Mouse (Mus musculus) heart, embryonic 13.5 days (tissue): ENCODE results near the gene Nnat. TPM values are rescaled to one million over a fixed set of nuclear protein-coding genes. Genes with fewer than 3 reads are reported as not detected.

ENCODE experiments used
- ATAC-seq: fragments of 200-750 bp; cut with Nextera tagmentation; 2 replicates; pipeline ENCODE4 v1.8.0; 2017; ENCODE audit warnings: moderate TSS enrichment; ENCODE audit not compliant: insufficient number of reproducible peaks, low FRiP score, low TSS enrichment; ENCODE audit errors: extremely low read depth
- H3K27ac ChIP-seq: fragments of 300-500 bp; sonication (generic); replicated peaks from 2 replicates; pipeline ENCODE4 v1.5.1; 2015; ENCODE audit warnings: moderate library complexity, mild to moderate bottlenecking, inconsistent platforms
- H3K27me3 ChIP-seq: fragments of 300-500 bp; sonication (generic); replicated peaks from 2 replicates; pipeline ENCODE4 v1.6.1; 2015; ENCODE audit warnings: mild to moderate bottlenecking, inconsistent platforms
- H3K36me3 ChIP-seq: fragments of 300-500 bp; sonication (generic); 2 replicates; pipeline ENCODE4 v1.6.1; 2015; ENCODE audit warnings: mild to moderate bottlenecking, inconsistent platforms
- H3K4me1 ChIP-seq: fragments of 300-500 bp; sonication (generic); 2 replicates; pipeline ENCODE4 v1.6.1; 2015; ENCODE audit warnings: inconsistent platforms
- H3K4me2 ChIP-seq: fragments of 300-500 bp; sonication (generic); 2 replicates; pipeline ENCODE4 v1.6.1; 2015; ENCODE audit warnings: inconsistent platforms, mild to moderate bottlenecking, moderate library complexity
- H3K4me3 ChIP-seq: fragments of 300-500 bp; sonication (generic); 2 replicates; pipeline ENCODE4 v1.5.1; 2015; ENCODE audit warnings: moderate library complexity, mild to moderate bottlenecking, inconsistent platforms
- H3K9ac ChIP-seq: fragments of 300-500 bp; sonication (generic); 2 replicates; pipeline ENCODE4 v1.6.1; 2015; ENCODE audit warnings: inconsistent platforms, mild to moderate bottlenecking, moderate library complexity
- H3K9me3 ChIP-seq: fragments of 300-500 bp; sonication (generic); 2 replicates; pipeline ENCODE4 v1.6.1; 2016; ENCODE audit warnings: inconsistent platforms
- WGBS: fragments of 180-500 bp; shearing (Covaris S2); methylation state at CpG from one replicate; pipeline ENCODE4 v1.1.7; 2015; ENCODE audit warnings: mixed read lengths; 5-methylcytosine and 5-hydroxymethylcytosine counted together
- polyA plus RNA-seq: library from polyadenylated mRNA; unstranded; fragments of >200 nt; fragmentation: Nextera tagmentation; extraction: Ambion mirVana; gene quantifications from 2 replicates; pipeline ENCODE4 v1.2.1, GENCODE M21; 2015

The Nnat gene
- polyA plus RNA-seq, 1 experiment from 2014 or later: 135 TPM

DNA sequence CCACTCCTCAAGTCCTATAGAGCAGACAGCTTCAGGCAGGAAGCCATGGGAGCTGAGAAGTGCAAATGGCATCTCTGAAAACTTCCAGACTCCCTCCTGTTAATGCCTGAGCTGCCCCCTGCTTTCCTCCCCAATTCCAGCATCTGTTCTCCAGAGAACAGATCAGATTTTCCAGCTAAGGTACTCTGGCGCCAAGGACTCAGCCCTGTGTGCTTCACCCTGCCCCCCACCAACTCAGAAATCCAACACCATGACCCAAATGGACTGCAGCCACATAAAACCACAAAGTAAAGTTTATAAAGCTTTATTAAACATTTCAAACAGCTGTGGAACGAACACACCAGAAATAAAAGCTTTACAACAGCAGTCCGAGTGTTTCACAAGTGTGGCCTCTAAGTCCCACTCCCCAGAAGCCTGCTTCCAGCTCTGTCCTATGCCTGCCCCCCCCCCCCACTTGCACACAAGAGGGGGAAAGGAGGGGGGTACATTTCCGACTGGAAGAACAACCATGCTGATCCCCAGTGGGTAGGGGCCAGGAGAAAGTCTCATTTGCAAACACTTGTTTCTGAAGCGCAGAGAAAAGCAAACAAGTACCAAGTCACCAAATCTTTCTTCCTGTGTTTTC lies 3.7 kb upstream of the Nnat start:
- ATAC-seq: no peak

GRCm38 (mm10) chr2:157558051-157558450 lies 1.8 kb upstream of the Nnat start:
- no peak overlapping the region for H3K27ac ChIP-seq
- H3K4me3 ChIP-seq: no peak overlapping the region
- peaks cover 46% of the 10 kb centered on the region for H3K9me3 ChIP-seq
- peaks cover 46% of the 10 kb centered on the region for H3K4me1 ChIP-seq
- H3K4me2 ChIP-seq: no peak overlapping the region
- no peak overlapping the region for H3K9ac ChIP-seq
- 79% methylated on average over 9 of the region's 9 CpGs for WGBS
- no peak for ATAC-seq
- no peaks in the 10 kb centered on the region for H3K27me3 ChIP-seq
- H3K36me3 ChIP-seq: peaks cover 68% of the 10 kb centered on the region

More for the DNA sequence above, 3.7 kb upstream of the Nnat start:
- Histone ChIP-seq H3K36me3 (peaks cover 55% of the 10 kb centered on the region), H3K9me3 (peaks cover 34% of the 10 kb centered on the region), H3K9ac (no peak overlapping the region), H3K27ac (no peak overlapping the region), H3K4me3 (no peak overlapping the region), H3K4me2 (no peak overlapping the region), H3K4me1 (peaks cover 47% of the 10 kb centered on the region), H3K27me3 (no peaks in the 10 kb centered on the region)
- 62% methylated on average over 5 of the region's 5 CpGs for WGBS

DNA sequence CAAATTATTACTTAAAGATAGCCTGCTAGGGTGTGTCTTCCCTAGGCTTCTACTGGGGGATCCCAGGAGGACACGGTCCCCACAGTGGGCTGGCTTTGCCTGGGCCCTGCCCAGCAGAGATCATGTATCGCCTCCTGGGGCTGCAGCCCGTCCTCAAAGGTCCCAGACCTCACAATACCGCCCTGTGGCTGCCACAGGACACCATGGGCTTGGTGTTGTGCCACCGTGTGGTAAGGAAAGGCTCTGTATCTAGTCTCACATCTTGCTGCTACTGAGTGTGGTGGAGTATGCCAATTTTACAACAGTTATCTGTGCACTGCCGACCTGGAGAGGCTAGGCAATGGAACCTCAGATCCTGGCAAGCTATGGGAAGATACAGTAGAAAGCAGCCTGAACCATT lies 1.4 kb upstream of the Nnat start:
- Histone ChIP-seq H3K4me1 (peaks cover 41% of the 10 kb centered on the region), H3K9ac (no peak overlapping the region), H3K9me3 (peaks cover 46% of the 10 kb centered on the region), H3K27ac (no peak overlapping the region), H3K27me3 (no peaks in the 10 kb centered on the region), H3K36me3 (peaks cover 71% of the 10 kb centered on the region), H3K4me3 (no peak overlapping the region), H3K4me2 (no peak overlapping the region)
- ATAC-seq: no peak
- 57% methylated on average over 6 of the region's 6 CpGs for WGBS

- H3K4me3 ChIP-seq: peak overlapping the region; percentile 57
- H3K27ac ChIP-seq: no peak overlapping the region
- ATAC-seq: no peak
- no peaks in the 10 kb centered on the region for H3K27me3 ChIP-seq
- peaks cover 37% of the 10 kb centered on the region for H3K4me1 ChIP-seq
- peak overlapping the region; percentile 82 for H3K9ac ChIP-seq
- H3K36me3 ChIP-seq: peaks cover 78% of the 10 kb centered on the region
- peaks cover 46% of the 10 kb centered on the region for H3K9me3 ChIP-seq
- peak overlapping the region; percentile 86 for H3K4me2 ChIP-seq
- 47% methylated on average over 19 of the region's 19 CpGs for WGBS
Measured at GRCm38 (mm10) chr2:157559440-157559839, 438 bp upstream of the Nnat start.

DNA sequence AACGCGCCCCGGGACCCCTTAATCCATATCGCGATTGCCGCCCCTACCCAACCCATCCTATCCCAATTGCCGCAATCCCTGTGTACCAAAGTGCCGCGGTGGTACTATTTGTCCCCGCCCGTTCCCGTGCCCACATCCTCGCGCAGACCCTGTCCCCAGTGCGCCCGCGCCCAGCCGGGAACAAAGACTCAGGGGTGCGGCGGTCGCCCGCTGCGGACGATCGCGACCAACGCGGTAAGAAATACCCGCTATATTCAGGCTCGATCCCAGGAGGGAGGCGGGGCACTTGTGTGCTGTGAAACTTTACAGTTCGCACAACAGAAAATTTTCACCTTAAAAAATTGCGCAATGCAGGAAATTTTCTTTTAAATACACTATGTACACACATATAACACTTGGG lies 424 bp downstream of the Nnat start:
- no peak for ATAC-seq
- peak overlapping the region; percentile 86 for H3K4me2 ChIP-seq
- WGBS: 41% methylated on average over 33 of the region's 33 CpGs
- H3K4me1 ChIP-seq: peaks cover 37% of the 10 kb centered on the region
- H3K9ac ChIP-seq: peak overlapping the region; percentile 82
- peaks cover 46% of the 10 kb centered on the region for H3K9me3 ChIP-seq
- no peaks in the 10 kb centered on the region for H3K27me3 ChIP-seq
- H3K27ac ChIP-seq: 0 out of 2 replicates have a peak overlapping the region, but pooled peaks have one; percentile 20
- peak overlapping the region; percentile 57 for H3K4me3 ChIP-seq
- H3K36me3 ChIP-seq: peaks cover 78% of the 10 kb centered on the region

- Histone ChIP-seq H3K4me2 (peak overlapping the region; percentile 86), H3K4me1 (peaks cover 30% of the 10 kb centered on the region), H3K27ac (no peak overlapping the region), H3K36me3 (peaks cover 71% of the 10 kb centered on the region), H3K9ac (peak overlapping the region; percentile 71), H3K4me3 (peak overlapping the region; percentile 57), H3K27me3 (no peaks in the 10 kb centered on the region), H3K9me3 (peaks cover 46% of the 10 kb centered on the region)
- peak; percentile 56 for ATAC-seq
- WGBS: 50% methylated on average over 27 of the region's 27 CpGs
Measured at GRCm38 (mm10) chr2:157561165-157561836, 1.4 kb downstream of the Nnat start.

DNA sequence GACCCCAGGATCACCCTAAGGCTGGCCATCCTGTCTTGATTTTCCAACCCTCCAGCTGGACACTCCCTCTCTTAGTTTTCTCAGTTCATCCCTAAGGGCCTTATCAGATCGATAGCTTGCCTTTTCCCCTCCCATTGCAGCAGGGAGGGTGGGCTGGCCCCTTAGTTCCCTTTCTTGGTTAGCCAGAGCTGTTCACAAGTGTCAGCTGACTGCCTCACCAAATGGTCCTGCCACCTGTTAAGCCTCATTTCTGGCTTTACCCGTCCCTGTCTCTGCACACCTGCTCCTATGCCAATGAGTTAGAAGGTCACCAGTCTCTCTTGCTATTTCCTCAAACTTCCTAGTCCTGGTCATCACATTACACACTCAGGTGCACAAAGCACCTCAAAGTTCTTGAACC lies 3.2 kb downstream of the Nnat start:
- ATAC-seq: no peak
- Histone ChIP-seq H3K4me1 (peaks cover 36% of the 10 kb centered on the region), H3K9me3 (peaks cover 43% of the 10 kb centered on the region), H3K4me3 (no peak overlapping the region), H3K4me2 (no peak overlapping the region), H3K27me3 (no peaks in the 10 kb centered on the region), H3K9ac (no peak overlapping the region), H3K36me3 (peaks cover 54% of the 10 kb centered on the region), H3K27ac (no peak overlapping the region)
- WGBS: 50% methylated on average over 2 of the region's 2 CpGs

- Histone ChIP-seq H3K27ac (0 out of 2 replicates have a peak overlapping the region, but pooled peaks have one; percentile 24), H3K4me3 (peak overlapping the region; percentile 97), H3K36me3 (peaks cover 37% of the 10 kb centered on the region), H3K9ac (peak overlapping the region; percentile 97), H3K9me3 (peaks cover 26% of the 10 kb centered on the region), H3K4me1 (peaks cover 36% of the 10 kb centered on the region), H3K27me3 (no peaks in the 10 kb centered on the region), H3K4me2 (peak overlapping the region; percentile 88)
- no peak for ATAC-seq
- WGBS: 72% methylated on average over 4 of the region's 4 CpGs
Measured at GRCm38 (mm10) chr2:157564723-157565122, 4.8 kb downstream of the Nnat start.

- Histone ChIP-seq H3K36me3 (peaks cover 29% of the 10 kb centered on the region), H3K9me3 (peaks cover 18% of the 10 kb centered on the region), H3K4me1 (peaks cover 36% of the 10 kb centered on the region), H3K4me2 (peak overlapping the region; percentile 88), H3K27me3 (no peaks in the 10 kb centered on the region), H3K4me3 (peak overlapping the region; percentile 97), H3K9ac (peak overlapping the region; percentile 97), H3K27ac (peak overlapping the region; percentile 85)
- ATAC-seq: no peak
- 4% methylated on average over 13 of the region's 13 CpGs for WGBS
Measured at GRCm38 (mm10) chr2:157565446-157565845, 5.6 kb downstream of the Nnat start.

GRCm38 (mm10) chr2:157565898-157566259 lies 6.0 kb downstream of the Nnat start:
- no peaks in the 10 kb centered on the region for H3K27me3 ChIP-seq
- peak overlapping the region; percentile 88 for H3K4me2 ChIP-seq
- peaks cover 27% of the 10 kb centered on the region for H3K36me3 ChIP-seq
- H3K9me3 ChIP-seq: peaks cover 15% of the 10 kb centered on the region
- ATAC-seq: no peak
- 0% methylated on average over 30 of the region's 35 CpGs for WGBS
- H3K9ac ChIP-seq: peak overlapping the region; percentile 97
- H3K4me3 ChIP-seq: peak overlapping the region; percentile 97
- peaks cover 36% of the 10 kb centered on the region for H3K4me1 ChIP-seq
- H3K27ac ChIP-seq: peak overlapping the region; percentile 85

- H3K4me3 ChIP-seq: peak overlapping the region; percentile 97
- H3K9ac ChIP-seq: peak overlapping the region; percentile 97
- peaks cover 21% of the 10 kb centered on the region for H3K36me3 ChIP-seq
- WGBS: under 1% methylated on average over 36 of the region's 36 CpGs
- peaks cover 34% of the 10 kb centered on the region for H3K4me1 ChIP-seq
- peak; percentile 73 for ATAC-seq
- peak overlapping the region; percentile 85 for H3K27ac ChIP-seq
- H3K4me2 ChIP-seq: peak overlapping the region; percentile 88
- H3K27me3 ChIP-seq: no peaks in the 10 kb centered on the region
- H3K9me3 ChIP-seq: peaks cover 10% of the 10 kb centered on the region
Measured at GRCm38 (mm10) chr2:157566260-157566952, 6.5 kb downstream of the Nnat start.
